Mouse (Mus musculus): ENCODE data around the gene Grip2. TPM values are rescaled to one million over a fixed set of nuclear protein-coding genes. Genes with fewer than 3 reads are reported as not detected.

Gene Grip2
- polyA plus RNA-seq, 1 experiment: 1.4 TPM

DNA sequence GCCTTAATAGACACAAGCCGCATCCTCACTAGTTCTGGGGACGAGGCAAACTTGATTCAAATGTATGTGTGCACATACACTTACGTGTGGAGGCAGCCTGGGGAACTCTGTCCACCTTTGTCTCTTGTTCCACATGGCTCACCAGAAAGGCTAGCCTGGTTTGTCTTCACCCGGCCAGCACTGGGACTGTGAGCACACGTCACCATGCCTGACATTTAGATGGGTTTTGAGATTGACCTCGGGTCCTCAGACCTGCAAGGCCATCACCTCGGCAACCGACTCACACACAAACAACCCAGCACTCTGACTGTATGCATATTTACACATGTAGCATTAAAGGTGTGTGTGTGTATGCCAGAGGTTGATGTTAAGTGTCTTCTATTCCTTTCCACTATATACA lies 8.8 kb downstream of the Grip2 start:
- Histone ChIP-seq H3K4me1 (replicated peaks; ENCODE audit: control insufficient read depth, insufficient read depth, low read length) (no peaks in the 10 kb centered on the region), H3K36me3 (ENCODE audit: control insufficient read depth, insufficient read depth, low read length) (no peaks in the 10 kb centered on the region), H3K27ac (ENCODE audit: control insufficient read depth, insufficient read depth, low read length) (no peak overlapping the region), H3K27me3 (ENCODE audit: control insufficient read depth, insufficient read depth, low read length) (no peaks in the 10 kb centered on the region), H3K4me3 (ENCODE audit: control insufficient read depth, insufficient read depth, low read length) (no peak overlapping the region)
- DNase-seq: no peak
- WGBS: 86% methylated on average over 8 of the region's 8 CpGs
- TF ChIP-seq CTCF (IDR thresholded peaks at IDR 0.05; ENCODE audit: borderline replicate concordance, control insufficient read depth, extremely low read depth, insufficient read depth, low read length, poor library complexity): no peak
- no peak for TF ChIP-seq POLR2A (IDR thresholded peaks at IDR 0.05; ENCODE audit: control insufficient read depth, extremely low read depth, insufficient read depth, low read length, poor library complexity)

DNA sequence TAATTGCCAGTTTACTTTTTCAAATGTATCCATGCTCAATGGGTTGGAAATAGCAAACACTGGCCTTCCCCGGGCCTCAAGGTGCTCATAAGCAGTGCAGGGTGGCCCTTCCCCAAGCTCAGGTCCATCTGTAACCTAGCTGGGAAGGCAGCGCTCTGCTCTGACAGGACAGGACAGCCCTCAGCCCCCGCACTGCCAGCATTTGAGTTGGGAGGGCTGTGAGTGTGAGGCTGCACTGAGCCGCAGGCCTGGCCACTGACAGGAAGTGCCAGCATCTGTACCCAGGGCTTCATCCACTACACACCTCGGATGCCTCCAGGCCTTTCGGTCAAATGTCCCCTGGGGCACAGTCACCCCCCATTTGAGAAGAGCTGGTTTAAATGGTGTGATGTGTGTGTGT lies 11.1 kb downstream of the Grip2 start:
- no peak for DNase-seq
- H3K36me3 ChIP-seq (ENCODE audit: control insufficient read depth, insufficient read depth, low read length): no peaks in the 10 kb centered on the region
- H3K27ac ChIP-seq (ENCODE audit: control insufficient read depth, insufficient read depth, low read length): no peak overlapping the region
- no peaks in the 10 kb centered on the region for H3K27me3 ChIP-seq (ENCODE audit: control insufficient read depth, insufficient read depth, low read length)
- 81% methylated on average over 6 of the region's 6 CpGs for WGBS
- no peak overlapping the region for H3K4me3 ChIP-seq (ENCODE audit: control insufficient read depth, insufficient read depth, low read length)
- TF ChIP-seq POLR2A (IDR thresholded peaks at IDR 0.05; ENCODE audit: control insufficient read depth, extremely low read depth, insufficient read depth, low read length, poor library complexity): no peak
- TF ChIP-seq CTCF (IDR thresholded peaks at IDR 0.05; ENCODE audit: borderline replicate concordance, control insufficient read depth, extremely low read depth, insufficient read depth, low read length, poor library complexity): no peak
- no peaks in the 10 kb centered on the region for H3K4me1 ChIP-seq (replicated peaks; ENCODE audit: control insufficient read depth, insufficient read depth, low read length)

DNA sequence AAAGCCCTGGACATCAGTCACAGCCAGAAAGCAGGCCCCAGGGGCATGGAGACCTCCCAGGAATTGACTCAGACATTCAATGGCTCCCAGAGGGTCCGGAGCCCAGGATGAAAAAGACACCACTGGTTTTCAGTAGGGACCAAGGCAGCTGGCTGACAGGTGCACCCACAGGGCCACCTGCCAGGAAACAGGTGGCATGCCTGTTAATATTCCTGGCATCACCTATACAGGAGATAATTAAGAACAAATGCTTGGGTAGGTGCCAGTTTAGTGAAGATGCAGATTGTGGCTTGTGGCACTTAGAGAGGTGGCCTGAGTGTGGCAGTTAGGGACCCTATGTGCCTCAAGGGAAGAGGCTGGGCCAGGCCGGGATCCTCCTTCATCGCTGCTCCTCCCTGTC lies 13.4 kb downstream of the Grip2 start:
- DNase-seq: no peak
- no peak overlapping the region for H3K4me3 ChIP-seq (ENCODE audit: control insufficient read depth, insufficient read depth, low read length)
- no peak overlapping the region for H3K27ac ChIP-seq (ENCODE audit: control insufficient read depth, insufficient read depth, low read length)
- H3K36me3 ChIP-seq (ENCODE audit: control insufficient read depth, insufficient read depth, low read length): no peaks in the 10 kb centered on the region
- no peak for TF ChIP-seq POLR2A (IDR thresholded peaks at IDR 0.05; ENCODE audit: control insufficient read depth, extremely low read depth, insufficient read depth, low read length, poor library complexity)
- 91% methylated on average over 3 of the region's 3 CpGs for WGBS
- H3K4me1 ChIP-seq (replicated peaks; ENCODE audit: control insufficient read depth, insufficient read depth, low read length): no peaks in the 10 kb centered on the region
- no peaks in the 10 kb centered on the region; the same call in 1 of the 2 replicates for H3K27me3 ChIP-seq (ENCODE audit: control insufficient read depth, insufficient read depth, low read length)

DNA sequence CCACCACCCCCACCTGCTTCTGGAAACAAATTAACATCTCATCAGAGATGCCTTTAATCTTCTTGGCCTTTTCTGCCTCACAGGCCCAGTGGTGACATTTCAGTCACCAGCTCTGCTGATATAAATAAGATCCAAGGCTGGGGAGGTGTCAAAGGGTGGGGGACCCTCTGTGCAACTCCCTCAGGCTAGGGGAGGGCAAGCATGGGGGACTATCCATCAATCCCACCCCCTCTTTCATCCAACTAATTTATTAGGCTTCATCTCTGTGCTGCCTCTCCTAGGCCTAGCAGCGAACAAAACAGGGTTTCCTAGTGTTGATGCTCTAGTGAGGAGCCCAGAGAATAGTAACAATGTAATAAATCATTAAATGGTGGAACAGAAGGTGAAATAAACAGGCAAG lies 17.0 kb downstream of the Grip2 start:
- Histone ChIP-seq H3K4me1 (replicated peaks; ENCODE audit: control insufficient read depth, insufficient read depth, low read length) (no peaks in the 10 kb centered on the region), H3K36me3 (ENCODE audit: control insufficient read depth, insufficient read depth, low read length) (no peaks in the 10 kb centered on the region), H3K27me3 (ENCODE audit: control insufficient read depth, insufficient read depth, low read length) (peaks cover 6% of the 10 kb centered on the region; the same call in 1 of the 2 replicates), H3K4me3 (ENCODE audit: control insufficient read depth, insufficient read depth, low read length) (no peak overlapping the region), H3K27ac (ENCODE audit: control insufficient read depth, insufficient read depth, low read length) (no peak overlapping the region)
- no peak for DNase-seq
- 45% methylated on average over 1 of the region's 1 CpGs for WGBS
- TF ChIP-seq POLR2A (IDR thresholded peaks at IDR 0.05; ENCODE audit: control insufficient read depth, extremely low read depth, insufficient read depth, low read length, poor library complexity) (no peak), CTCF (IDR thresholded peaks at IDR 0.05; ENCODE audit: borderline replicate concordance, control insufficient read depth, extremely low read depth, insufficient read depth, low read length, poor library complexity) (no peak)

- Histone ChIP-seq H3K4me1 (replicated peaks; ENCODE audit: control insufficient read depth, insufficient read depth, low read length) (no peaks in the 10 kb centered on the region), H3K27ac (ENCODE audit: control insufficient read depth, insufficient read depth, low read length) (no peak overlapping the region), H3K27me3 (ENCODE audit: control insufficient read depth, insufficient read depth, low read length) (peaks cover 6% of the 10 kb centered on the region; the same call in 1 of the 2 replicates), H3K4me3 (ENCODE audit: control insufficient read depth, insufficient read depth, low read length) (no peak overlapping the region), H3K36me3 (ENCODE audit: control insufficient read depth, insufficient read depth, low read length) (no peaks in the 10 kb centered on the region)
- TF ChIP-seq POLR2A (IDR thresholded peaks at IDR 0.05; ENCODE audit: control insufficient read depth, extremely low read depth, insufficient read depth, low read length, poor library complexity) (no peak), CTCF (IDR thresholded peaks at IDR 0.05; ENCODE audit: borderline replicate concordance, control insufficient read depth, extremely low read depth, insufficient read depth, low read length, poor library complexity) (no peak)
- WGBS: 27% methylated on average over 6 of the region's 6 CpGs
- no peak for DNase-seq
Observed at GRCm38 (mm10) chr6:91808022-91808421, 19.0 kb downstream of the Grip2 start.

DNA sequence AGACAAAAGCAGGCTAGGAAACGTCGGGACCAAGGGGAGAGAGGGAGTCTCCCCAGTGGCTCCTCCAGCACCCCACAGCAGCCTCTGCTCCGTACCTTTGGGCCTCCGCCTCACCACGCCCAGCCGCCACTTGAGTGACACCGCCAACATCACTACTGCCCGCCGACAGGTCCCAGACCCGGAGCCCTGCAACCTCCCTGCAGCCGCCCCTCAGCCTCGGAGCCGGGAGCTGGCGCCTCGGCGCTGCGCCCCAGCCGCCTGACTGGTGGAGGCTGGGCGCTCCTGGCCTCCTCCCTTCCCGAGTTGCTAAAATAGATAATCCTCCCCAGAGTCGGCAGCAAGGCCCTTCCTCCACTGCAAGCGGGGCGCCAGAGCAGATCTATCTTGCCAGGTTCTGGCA lies 19.9 kb downstream of the Grip2 start:
- no peaks in the 10 kb centered on the region for H3K36me3 ChIP-seq (ENCODE audit: control insufficient read depth, insufficient read depth, low read length)
- 6% methylated on average over 23 of the region's 23 CpGs for WGBS
- H3K27me3 ChIP-seq (ENCODE audit: control insufficient read depth, insufficient read depth, low read length): peaks cover 6% of the 10 kb centered on the region; the same call in 1 of the 2 replicates
- H3K4me1 ChIP-seq (replicated peaks; ENCODE audit: control insufficient read depth, insufficient read depth, low read length): no peaks in the 10 kb centered on the region
- no peak for TF ChIP-seq POLR2A (IDR thresholded peaks at IDR 0.05; ENCODE audit: control insufficient read depth, extremely low read depth, insufficient read depth, low read length, poor library complexity)
- TF ChIP-seq CTCF (IDR thresholded peaks at IDR 0.05; ENCODE audit: borderline replicate concordance, control insufficient read depth, extremely low read depth, insufficient read depth, low read length, poor library complexity): no peak
- DNase-seq: no peak
- H3K27ac ChIP-seq (ENCODE audit: control insufficient read depth, insufficient read depth, low read length): no peak overlapping the region
- no peak overlapping the region for H3K4me3 ChIP-seq (ENCODE audit: control insufficient read depth, insufficient read depth, low read length)

DNA sequence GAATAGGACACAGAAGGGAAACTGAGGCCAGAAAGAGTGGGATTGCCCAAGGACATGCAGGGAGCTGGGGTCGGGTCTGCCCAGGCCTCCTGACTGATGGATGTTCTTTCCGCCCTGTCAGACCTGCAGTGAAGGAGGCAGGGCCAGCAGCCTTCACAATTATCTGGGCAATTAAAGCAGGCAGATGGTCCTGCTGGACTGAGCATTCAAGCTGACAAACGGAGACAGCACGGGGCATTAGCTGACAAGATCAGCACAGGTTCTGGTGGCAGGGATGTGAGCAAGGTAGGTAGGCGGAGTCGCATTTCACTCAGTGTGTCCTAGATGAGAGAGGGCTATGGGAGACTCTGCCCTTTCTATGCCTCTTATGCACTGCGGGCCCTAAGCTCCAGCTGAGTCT lies 22.9 kb downstream of the Grip2 start:
- 57% methylated on average over 7 of the region's 7 CpGs for WGBS
- no peak overlapping the region for H3K27ac ChIP-seq (ENCODE audit: control insufficient read depth, insufficient read depth, low read length)
- H3K36me3 ChIP-seq (ENCODE audit: control insufficient read depth, insufficient read depth, low read length): no peaks in the 10 kb centered on the region
- no peak overlapping the region for H3K4me3 ChIP-seq (ENCODE audit: control insufficient read depth, insufficient read depth, low read length)
- no peak for TF ChIP-seq CTCF (IDR thresholded peaks at IDR 0.05; ENCODE audit: borderline replicate concordance, control insufficient read depth, extremely low read depth, insufficient read depth, low read length, poor library complexity)
- TF ChIP-seq POLR2A (IDR thresholded peaks at IDR 0.05; ENCODE audit: control insufficient read depth, extremely low read depth, insufficient read depth, low read length, poor library complexity): no peak
- no peak for DNase-seq
- peaks cover 6% of the 10 kb centered on the region; the same call in 1 of the 2 replicates for H3K27me3 ChIP-seq (ENCODE audit: control insufficient read depth, insufficient read depth, low read length)
- no peaks in the 10 kb centered on the region for H3K4me1 ChIP-seq (replicated peaks; ENCODE audit: control insufficient read depth, insufficient read depth, low read length)

Measured in thymus, adult 2 months (tissue).